Mouse (Mus musculus) brain, embryonic 14.5 days (tissue): Measurements from ENCODE around the gene Clhc1.

Source experiments
- CTCF ChIP-seq: fragments of 200-500 bp; IDR thresholded peaks from 2 replicates; pipeline ENCODE4 v1.5.1; 2012; ENCODE audit warnings: inconsistent platforms, mild to moderate bottlenecking, moderate library complexity, borderline replicate concordance; ENCODE audit not compliant: insufficient read depth, insufficient read length; ENCODE audit errors: extremely low read depth
- POLR2A ChIP-seq: fragments of 200-500 bp; IDR thresholded peaks from 2 replicates; pipeline ENCODE4 v1.6.1; 2012; ENCODE audit warnings: mild to moderate bottlenecking, inconsistent platforms, borderline replicate concordance; ENCODE audit not compliant: poor library complexity, insufficient read depth, insufficient read length, severe bottlenecking; ENCODE audit errors: extremely low read depth

- TF ChIP-seq CTCF (no peak), POLR2A (no peak)
Measured at GRCm38 (mm10) chr11:29538201-29538600, 9.5 kb upstream of the Clhc1 start.
